Mouse (Mus musculus) cortical plate, adult 2 months (tissue): Measurements from ENCODE around the gene Bdkrb2. TPM values are rescaled to one million over a fixed set of nuclear protein-coding genes. Genes with fewer than 3 reads are reported as not detected.

Experiments
- H3K27ac ChIP-seq: fragments of 200-500 bp; 2 replicates; pipeline ENCODE4 v1.5.1; 2012; ENCODE audit warnings: low read length, control low read depth, inconsistent platforms; ENCODE audit not compliant: insufficient read depth
- H3K4me1 ChIP-seq: fragments of 200-500 bp; 2 replicates; pipeline ENCODE4 v1.6.1; 2011; ENCODE audit warnings: low read length; ENCODE audit not compliant: control insufficient read depth, insufficient read depth
- H3K4me3 ChIP-seq: fragments of 200-500 bp; 2 replicates; pipeline ENCODE4 v1.5.1; 2011; ENCODE audit warnings: mild to moderate bottlenecking, low read length, control low read depth; ENCODE audit not compliant: insufficient read depth
- CTCF ChIP-seq: fragments of 200-500 bp; IDR thresholded peaks from 2 replicates; pipeline ENCODE4 v1.5.1; 2011; ENCODE audit warnings: mild to moderate bottlenecking, control low read depth, low read length; ENCODE audit not compliant: insufficient read depth; ENCODE audit errors: extremely low read depth
- POLR2A ChIP-seq: fragments of 200-500 bp; IDR thresholded peaks from 2 replicates; pipeline ENCODE4 v1.6.1; 2011; ENCODE audit warnings: mild to moderate bottlenecking, low read length, control low read depth; ENCODE audit not compliant: insufficient read depth; ENCODE audit errors: extremely low read depth
- polyA plus RNA-seq: library from polyadenylated mRNA; depleted of rRNA; stranded (reverse); fragments of >200 nt; gene quantifications from 2 replicates; pipeline ENCODE4 v1.2.3, GENCODE M21; 2012

The Bdkrb2 gene
- polyA plus RNA-seq, 1 experiment, result 0.38 TPM

- peaks cover 1% of the 10 kb centered on the region; the same call in 1 of the 2 replicates for H3K4me1 ChIP-seq
- TF ChIP-seq CTCF, result no peak
- TF ChIP-seq POLR2A, result no peak
- H3K4me3 ChIP-seq, result no peak overlapping the region
- H3K27ac ChIP-seq, result no peak overlapping the region
These were observed 28.2 kb upstream of the Bdkrb2 start for GRCm38 (mm10) chr12:105534842-105535241.

- no peak for TF ChIP-seq CTCF
- TF ChIP-seq POLR2A, result no peak
- Histone ChIP-seq H3K4me3 (no peak overlapping the region), H3K4me1 (peaks cover 1% of the 10 kb centered on the region; the same call in 1 of the 2 replicates), H3K27ac (no peak overlapping the region)
These were observed 26.9 kb upstream of the Bdkrb2 start for GRCm38 (mm10) chr12:105535968-105536760.

GRCm38 (mm10) chr12:105537162-105537561, 25.9 kb upstream of the Bdkrb2 start:
- Histone ChIP-seq H3K4me1 (peaks cover 1% of the 10 kb centered on the region; the same call in 1 of the 2 replicates), H3K4me3 (no peak overlapping the region), H3K27ac (no peak overlapping the region)
- TF ChIP-seq POLR2A, result no peak

- Histone ChIP-seq H3K4me3 (no peak overlapping the region), H3K27ac (no peak overlapping the region), H3K4me1 (peaks cover 1% of the 10 kb centered on the region; the same call in 1 of the 2 replicates)
- no peak for TF ChIP-seq CTCF
These were observed 23.4 kb upstream of the Bdkrb2 start for GRCm38 (mm10) chr12:105539649-105540048.

- TF ChIP-seq CTCF (no peak), POLR2A (no peak)
- H3K27ac ChIP-seq, result no peak overlapping the region
- peaks cover 1% of the 10 kb centered on the region; the same call in 1 of the 2 replicates for H3K4me1 ChIP-seq
- no peak overlapping the region for H3K4me3 ChIP-seq
These were observed 21.2 kb upstream of the Bdkrb2 start for GRCm38 (mm10) chr12:105541590-105542402.

GRCm38 (mm10) chr12:105542513-105542912, 20.5 kb upstream of the Bdkrb2 start:
- Histone ChIP-seq H3K27ac (no peak overlapping the region), H3K4me1 (peaks cover 2% of the 10 kb centered on the region; the same call in 1 of the 2 replicates), H3K4me3 (no peak overlapping the region)
- TF ChIP-seq POLR2A, result no peak
- no peak for TF ChIP-seq CTCF

GRCm38 (mm10) chr12:105543176-105543575, 19.9 kb upstream of the Bdkrb2 start:
- no peak overlapping the region for H3K27ac ChIP-seq
- no peak for TF ChIP-seq POLR2A
- TF ChIP-seq CTCF, result no peak
- H3K4me1 ChIP-seq, result peaks cover 3% of the 10 kb centered on the region; the same call in 1 of the 2 replicates
- H3K4me3 ChIP-seq, result no peak overlapping the region

GRCm38 (mm10) chr12:105543751-105544150, 19.3 kb upstream of the Bdkrb2 start:
- TF ChIP-seq CTCF (no peak), POLR2A (no peak)
- Histone ChIP-seq H3K27ac (no peak overlapping the region), H3K4me3 (no peak overlapping the region), H3K4me1 (peaks cover 3% of the 10 kb centered on the region; the same call in 1 of the 2 replicates)

- Histone ChIP-seq H3K27ac (no peak overlapping the region), H3K4me1 (peaks cover 3% of the 10 kb centered on the region; the same call in 1 of the 2 replicates), H3K4me3 (no peak overlapping the region)
- TF ChIP-seq POLR2A (no peak), CTCF (no peak)
These were observed 18.2 kb upstream of the Bdkrb2 start for GRCm38 (mm10) chr12:105544872-105545271.
